Mouse (Mus musculus): Measurements from ENCODE around the gene Gm10645.

Gm10645 gene

GRCm38 (mm10) chr8:83165931-83166867 is at the start of gene Gm10645:
Gene Gm10645 (minus strand): TSS chr8:83166170.
- no peak for DNase-seq (ENCODE audit: extremely low read depth, low read depth)

DNA sequence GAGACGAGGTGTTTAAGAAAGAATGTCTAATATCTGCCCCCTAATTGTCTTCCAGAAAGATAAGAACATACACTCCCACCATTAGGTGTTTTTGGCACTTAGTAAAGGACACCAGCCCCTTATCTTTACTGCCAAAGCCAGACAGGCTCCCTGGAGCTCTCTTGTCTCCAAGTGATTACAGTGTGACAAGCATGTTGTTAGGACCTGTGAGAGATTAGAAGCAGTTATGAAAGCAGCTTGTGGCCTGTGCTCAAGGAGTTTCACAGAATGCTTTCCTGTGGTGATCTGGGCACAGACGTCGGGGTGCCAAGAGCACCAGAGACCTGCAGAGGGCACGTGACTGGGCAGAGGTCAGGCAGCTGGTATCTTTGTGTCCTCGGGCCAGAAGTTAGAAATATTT is 49.1 kb upstream of the Gm10645 start:
- DNase-seq (ENCODE audit: extremely low read depth, low read depth): peak; percentile 55

GRCm38 (mm10) chr8:83210676-83211075 is 44.7 kb upstream of the Gm10645 start:
- no peak for DNase-seq (ENCODE audit: extremely low read depth, low read depth)

GRCm38 (mm10) chr8:83209581-83209980 is 43.6 kb upstream of the Gm10645 start:
- DNase-seq (ENCODE audit: extremely low read depth, low read depth): no peak

DNA sequence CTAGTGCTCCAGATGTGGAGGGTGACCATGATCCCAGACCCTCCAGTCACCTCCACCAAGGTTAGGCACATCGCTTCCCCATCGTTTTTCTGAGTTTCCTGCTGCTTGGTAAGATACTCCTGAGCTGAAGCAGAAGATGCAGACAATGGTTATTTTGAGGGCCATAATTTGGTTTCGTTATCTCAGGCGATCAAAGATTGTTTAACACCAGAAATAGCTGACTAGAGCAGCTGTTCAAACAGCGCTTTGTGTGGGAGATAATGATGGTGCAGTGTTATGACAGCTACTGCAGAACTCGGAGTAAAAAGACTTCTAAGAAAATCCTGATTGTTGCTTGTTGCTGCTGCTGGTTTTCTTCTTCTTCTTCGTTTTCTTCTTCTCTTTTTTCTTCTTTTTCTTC is 39.9 kb upstream of the Gm10645 start:
- DNase-seq (ENCODE audit: extremely low read depth, low read depth): no peak

GRCm38 (mm10) chr8:83202946-83203345 is 37.0 kb upstream of the Gm10645 start:
- no peak for DNase-seq (ENCODE audit: extremely low read depth, low read depth)

- DNase-seq (ENCODE audit: extremely low read depth, low read depth): no peak
These were observed 34.5 kb upstream of the Gm10645 start for GRCm38 (mm10) chr8:83200191-83201177.

GRCm38 (mm10) chr8:83199715-83200114 is 33.7 kb upstream of the Gm10645 start:
- DNase-seq (ENCODE audit: extremely low read depth, low read depth): no peak

- DNase-seq (ENCODE audit: extremely low read depth, low read depth): no peak
These were observed 30.1 kb upstream of the Gm10645 start for GRCm38 (mm10) chr8:83196088-83196487.

- no peak for DNase-seq (ENCODE audit: extremely low read depth, low read depth)
These were observed 23.6 kb upstream of the Gm10645 start for GRCm38 (mm10) chr8:83189538-83190095.

DNA sequence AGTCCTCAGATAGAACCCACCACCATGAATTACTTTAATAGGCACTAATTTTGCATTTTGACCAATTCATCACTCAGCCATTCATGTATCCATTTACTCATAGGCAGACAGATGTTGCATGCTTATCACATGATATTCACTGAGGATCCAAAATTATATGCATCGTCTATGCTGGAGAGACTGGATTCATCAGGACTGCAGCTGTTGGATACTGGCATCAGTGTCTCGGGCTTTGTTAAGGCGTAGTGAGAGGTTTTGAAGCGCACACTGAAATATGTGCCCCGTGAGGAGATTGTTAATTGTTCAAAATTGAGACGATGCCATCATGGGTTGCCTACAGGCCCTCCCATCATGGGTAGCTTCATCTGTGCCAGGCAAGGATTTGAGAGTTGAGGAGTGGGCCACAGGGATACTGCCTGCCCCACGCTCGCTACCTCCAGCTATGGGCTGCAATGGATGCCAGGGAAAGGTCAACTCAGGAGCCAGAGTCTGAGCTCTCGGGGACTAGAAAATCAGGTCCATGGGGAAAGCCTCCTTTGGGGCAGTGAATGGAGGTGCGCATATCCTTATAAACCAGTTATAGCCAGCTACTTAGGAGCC is 21.5 kb upstream of the Gm10645 start:
- no peak for DNase-seq (ENCODE audit: extremely low read depth, low read depth)

- no peak for DNase-seq (ENCODE audit: extremely low read depth, low read depth)
These were observed 20.4 kb upstream of the Gm10645 start for GRCm38 (mm10) chr8:83186376-83186775.

DNA sequence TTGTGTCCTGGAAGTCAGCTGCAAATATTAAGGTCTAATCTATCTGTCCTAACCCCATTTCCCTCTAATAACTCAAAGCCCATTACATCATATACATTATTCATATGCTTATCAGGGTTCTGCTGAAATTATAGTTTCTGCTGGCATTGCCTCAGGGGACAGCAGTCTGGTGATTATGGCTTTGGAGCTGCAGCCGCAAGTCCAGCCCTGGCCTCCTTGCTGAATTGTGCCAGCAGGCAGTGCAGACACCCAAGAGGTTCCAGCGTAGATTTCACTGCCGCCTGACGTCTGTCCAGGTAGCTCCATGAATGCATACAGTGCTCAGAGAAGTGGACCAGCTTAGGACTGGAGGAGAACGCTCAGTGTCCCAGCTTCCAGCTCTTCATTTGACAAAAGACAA is 16.8 kb upstream of the Gm10645 start:
- no peak for DNase-seq (ENCODE audit: extremely low read depth, low read depth)

- no peak for DNase-seq (ENCODE audit: extremely low read depth, low read depth)
These were observed 16.0 kb upstream of the Gm10645 start for GRCm38 (mm10) chr8:83181851-83182482.

- DNase-seq (ENCODE audit: extremely low read depth, low read depth): no peak
These were observed 12.3 kb upstream of the Gm10645 start for GRCm38 (mm10) chr8:83178228-83178742.

GRCm38 (mm10) chr8:83177317-83178195 is 11.6 kb upstream of the Gm10645 start:
- no peak for DNase-seq (ENCODE audit: extremely low read depth, low read depth)

- no peak for DNase-seq (ENCODE audit: extremely low read depth, low read depth)
These were observed 10.8 kb upstream of the Gm10645 start for GRCm38 (mm10) chr8:83176785-83177184.

DNA sequence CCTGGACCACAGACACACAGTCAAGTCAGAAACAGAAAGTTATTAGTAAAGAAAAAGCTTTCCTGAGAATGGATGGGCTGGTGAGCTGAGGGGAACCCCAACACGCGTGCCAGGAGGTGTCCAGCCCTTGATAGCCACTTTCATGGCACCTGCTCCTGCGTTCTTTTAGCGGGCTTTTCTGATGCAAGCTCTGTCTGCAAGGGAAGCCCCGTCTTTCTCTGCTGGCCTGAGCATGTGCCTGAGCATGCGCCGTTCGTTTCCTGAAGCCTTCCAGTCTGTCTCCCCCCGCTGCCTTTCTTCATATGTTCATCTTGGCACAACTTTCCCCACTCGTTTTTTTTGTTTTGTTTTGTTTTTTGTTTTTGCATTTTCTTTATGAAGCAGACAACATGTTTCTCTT is 9.7 kb upstream of the Gm10645 start:
- DNase-seq (ENCODE audit: extremely low read depth, low read depth): no peak

DNA sequence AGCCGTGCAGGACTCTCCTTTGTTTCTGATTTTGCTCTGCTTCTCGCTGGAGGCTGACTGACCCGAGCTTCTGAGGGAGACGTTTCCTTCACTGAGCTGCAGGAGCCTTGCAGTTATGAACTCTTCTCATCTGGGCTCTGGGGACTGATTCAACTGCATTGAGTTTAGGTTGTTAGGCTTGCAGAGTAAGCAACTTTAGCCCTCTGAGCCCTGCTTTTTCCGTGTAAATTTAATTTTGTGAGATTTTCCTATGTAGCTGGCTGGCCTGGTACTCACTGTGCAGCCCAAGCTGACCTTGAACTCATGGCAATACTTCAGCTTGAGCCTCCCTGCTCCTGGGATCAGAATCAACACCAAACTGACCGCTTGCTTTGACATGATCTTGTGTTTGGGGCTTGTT is 4.9 kb upstream of the Gm10645 start:
- no peak for DNase-seq (ENCODE audit: extremely low read depth, low read depth)

- DNase-seq (ENCODE audit: extremely low read depth, low read depth): no peak
These were observed 3.7 kb upstream of the Gm10645 start for GRCm38 (mm10) chr8:83169709-83170108.

Measured in MEL-GATA-1-ER (cell line).